Mouse (Mus musculus) cerebellum, postnatal 36 days (tissue): Measurements from ENCODE around the gene Nim1k.

Experiments
- DNase-seq, 2 experiments: peaks; one replicate each; pipeline ENCODE4 v3.0.0; 2021 to 2022; ENCODE audit warnings: mixed read lengths in 2 of 2

Gene Nim1k

DNA sequence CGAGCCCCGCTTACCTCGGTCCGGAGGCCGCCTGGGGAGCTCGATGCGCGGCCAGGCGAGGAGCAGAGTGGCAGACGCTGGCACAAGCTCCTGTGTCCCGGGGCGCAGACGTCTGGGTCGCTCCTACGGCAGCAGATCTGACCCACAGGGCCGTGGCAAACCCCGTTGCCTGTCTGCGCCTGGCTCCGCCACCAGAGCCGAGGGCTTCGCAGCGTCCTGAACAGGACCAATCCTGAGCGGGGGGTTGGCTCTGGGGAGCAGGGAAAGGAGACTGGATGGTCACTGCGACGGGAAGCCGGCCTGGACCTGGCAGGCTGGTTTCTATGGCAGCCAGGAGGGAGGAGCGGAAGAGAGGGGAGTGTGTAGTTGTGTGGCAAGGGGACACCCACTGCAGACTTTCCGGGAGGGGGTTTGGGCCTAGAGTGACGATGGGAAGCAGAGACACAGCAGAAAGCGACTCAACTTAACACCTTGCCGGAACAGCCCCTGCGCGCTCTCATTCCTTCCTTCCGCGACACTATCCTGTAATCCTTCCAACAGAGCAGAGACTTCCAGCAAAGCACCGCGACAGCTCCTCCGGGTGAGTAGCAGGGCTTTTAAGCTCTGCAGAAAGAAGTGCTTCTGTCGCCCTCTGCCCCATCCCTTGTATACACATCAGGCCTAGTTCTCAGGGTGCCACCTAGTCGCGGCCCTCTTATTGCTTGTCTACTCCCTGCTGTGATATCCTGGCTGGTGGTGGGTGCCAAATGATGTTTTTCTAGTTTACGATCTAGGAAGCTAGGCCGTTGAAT, at the start of gene Nim1k:
TSS of gene Nim1k (minus strand) at position 202 of the 791 bp plus-strand sequence.
- peak; percentile 82 to 85 for DNase-seq

DNA sequence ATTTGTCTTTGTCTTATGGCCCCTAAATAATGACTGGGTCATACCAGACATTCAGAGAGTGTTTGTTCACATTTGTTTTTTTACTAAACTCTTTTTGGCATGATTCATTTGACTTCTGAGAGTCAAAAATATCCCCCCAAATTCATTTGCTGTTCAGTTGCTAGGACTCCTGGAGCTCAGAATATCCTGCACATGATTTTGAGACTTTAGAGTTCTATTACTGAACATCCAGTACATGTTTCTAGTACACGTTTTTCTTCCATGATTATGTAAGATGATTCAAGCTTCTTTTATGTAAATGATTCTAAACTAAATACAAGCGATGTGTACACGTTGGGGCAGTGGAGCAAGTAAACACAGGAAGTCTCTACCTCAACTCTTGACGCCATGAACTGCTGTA, 42.0 kb upstream of the Nim1k start:
- no peak for DNase-seq

DNA sequence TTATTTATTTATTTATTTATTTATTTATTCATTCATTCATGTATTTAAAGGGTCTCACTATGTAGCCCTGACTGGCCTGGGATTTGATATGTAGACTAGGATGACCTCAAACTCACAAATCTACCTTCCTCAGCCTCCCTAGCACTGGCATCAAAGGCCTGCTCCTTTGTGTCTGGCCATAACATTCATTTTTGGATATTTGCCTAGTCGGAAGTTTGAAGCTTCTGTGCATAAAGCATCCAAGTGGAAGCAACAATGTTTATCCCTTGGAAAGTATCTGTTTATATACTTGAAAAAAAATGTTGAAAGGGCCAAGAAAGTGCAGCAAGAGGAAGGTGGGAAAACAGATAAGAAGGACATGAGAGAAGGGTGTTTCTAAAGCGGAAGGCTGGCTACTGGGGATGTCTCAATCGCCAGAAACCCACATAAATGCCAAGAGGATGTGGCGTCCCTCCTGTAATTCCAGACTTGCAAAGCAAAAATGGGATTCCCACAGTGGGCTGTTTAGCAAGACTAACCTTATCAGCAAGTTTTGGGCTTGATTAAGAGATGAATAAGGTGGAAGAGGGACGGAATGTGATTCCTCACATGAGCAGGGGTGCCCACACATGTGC, 37.2 kb upstream of the Nim1k start:
- no peak for DNase-seq

DNA sequence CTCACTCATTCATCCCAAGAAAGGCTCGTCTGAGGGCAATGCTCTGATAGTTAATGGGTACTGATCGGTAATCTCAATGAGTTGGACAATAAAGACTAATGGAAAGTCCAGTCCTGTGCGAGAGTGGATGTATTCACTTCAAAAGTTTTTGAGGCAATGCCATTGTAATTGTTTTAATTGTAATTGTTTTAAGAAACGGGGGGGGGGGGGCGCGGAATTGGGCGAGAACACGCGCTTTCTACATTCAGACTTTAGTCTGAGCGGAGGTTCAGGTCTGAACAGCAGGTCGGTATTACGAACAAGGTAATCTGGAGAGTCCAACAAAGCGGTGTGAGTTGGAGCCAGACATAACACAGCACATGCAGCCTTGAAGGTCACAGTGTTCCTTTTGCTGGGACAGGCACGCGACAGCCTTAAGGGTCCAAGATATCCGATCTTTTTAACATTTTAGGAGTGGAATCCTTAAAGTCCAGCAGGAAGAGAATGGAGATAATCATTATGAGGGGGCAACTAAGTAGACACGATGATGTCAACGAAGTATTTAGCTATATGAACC, 36.0 kb upstream of the Nim1k start:
- no peak for DNase-seq

DNA sequence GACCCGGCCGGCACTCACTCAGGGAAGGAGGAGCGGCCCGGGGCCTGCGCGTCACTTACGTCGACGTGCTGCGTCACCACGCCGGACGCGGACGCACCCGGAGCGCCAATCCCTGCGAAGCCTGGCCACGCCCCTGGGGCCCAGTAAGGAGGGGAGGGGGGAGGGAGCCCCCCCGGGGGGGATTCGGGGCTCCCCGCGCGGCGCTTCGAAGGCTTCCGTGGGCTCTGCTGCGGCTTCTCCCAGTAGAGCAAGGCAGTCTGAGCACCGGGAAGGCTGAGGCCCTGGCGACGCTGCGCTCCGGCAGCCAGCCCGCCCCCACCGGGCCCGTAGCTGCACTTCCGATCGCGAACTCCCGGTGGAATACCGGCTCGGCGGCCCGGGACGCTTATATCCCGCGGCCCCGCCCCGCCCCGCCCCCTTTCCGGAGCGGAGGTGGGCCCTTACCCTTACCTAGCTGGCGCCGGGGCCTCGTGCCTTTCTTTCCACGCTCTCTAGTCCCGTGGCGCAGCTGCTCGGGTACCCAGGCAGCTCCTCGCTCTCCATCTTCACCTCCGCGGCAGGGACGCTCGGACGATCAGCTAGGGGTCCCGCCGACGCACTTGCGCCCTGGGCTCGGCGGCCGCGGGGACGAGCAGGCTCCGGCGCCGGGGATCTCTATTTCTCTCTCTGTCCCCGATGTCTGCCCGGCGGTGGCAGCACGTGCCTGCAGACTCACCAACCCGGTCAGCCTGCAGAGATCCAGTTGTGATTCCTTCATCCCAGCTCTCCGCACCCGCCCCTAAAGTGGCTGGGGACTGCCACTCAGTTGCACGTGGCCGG, 35.3 kb upstream of the Nim1k start, which contains the start of gene Zfp131:
TSS of gene Zfp131 (minus strand) at position 129 of the 819 bp plus-strand sequence.
- DNase-seq: peak; percentile 90 to 95

DNA sequence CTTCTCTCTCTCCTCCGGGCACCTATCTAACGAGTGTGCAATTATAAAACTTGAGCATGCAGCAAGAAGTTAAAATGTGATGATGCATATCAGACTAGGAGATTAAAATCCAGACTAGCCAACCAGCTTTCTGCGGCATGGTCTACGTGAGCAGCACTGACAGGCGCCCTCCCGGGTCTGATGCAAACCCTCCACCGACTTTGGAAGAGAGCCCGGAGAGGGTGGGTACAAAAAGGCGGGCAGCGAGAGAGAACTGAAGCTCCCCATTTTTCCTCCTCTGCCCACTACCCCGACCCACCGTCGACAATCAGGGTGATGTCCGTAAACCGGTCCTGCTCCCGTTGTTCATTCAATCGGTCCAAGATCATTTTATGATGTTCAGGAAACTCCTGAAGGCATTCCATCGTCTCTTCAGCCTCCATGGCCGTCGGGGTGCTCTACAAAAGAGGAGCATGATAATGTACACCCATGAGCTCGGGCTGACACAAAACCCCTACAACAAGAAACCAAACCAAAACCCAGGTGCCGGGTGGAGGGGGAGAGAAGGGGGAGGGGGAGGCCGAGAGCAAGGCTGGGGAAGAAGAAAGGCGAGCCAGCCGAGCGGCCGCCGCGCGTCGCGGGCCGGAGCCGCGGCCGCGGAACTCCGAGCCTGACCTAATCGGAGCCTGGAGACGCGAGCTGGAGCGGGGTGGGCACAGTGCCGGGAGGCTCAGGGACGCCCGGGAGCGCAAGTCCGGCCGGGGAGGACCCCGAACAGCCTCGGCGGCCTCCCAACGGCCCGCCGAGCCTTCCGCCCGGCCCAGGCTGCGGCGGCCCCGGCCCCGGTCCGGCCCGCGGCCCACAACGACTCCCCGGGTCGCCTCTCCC, 34.4 kb upstream of the Nim1k start:
- peak; percentile 69 to 73 for DNase-seq

DNA sequence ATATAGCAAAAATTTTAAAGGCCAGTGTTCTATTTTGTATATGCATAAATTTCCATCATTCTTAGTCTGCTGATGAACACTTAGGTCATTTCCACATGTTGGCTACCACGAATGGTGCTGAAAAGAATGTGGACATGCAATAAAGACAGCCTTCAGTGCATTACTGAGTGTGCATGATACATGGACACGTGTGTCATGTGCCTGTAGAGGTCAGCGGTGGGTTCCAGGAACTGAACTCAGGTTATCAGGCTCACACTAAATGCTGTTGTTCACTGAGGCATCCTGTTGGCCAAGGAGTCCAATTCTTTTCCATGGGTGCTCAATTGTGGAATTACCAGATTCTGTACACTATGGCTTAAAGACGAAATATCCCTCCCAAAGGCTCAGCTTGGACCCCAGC, 27.9 kb upstream of the Nim1k start:
- DNase-seq: no peak

DNA sequence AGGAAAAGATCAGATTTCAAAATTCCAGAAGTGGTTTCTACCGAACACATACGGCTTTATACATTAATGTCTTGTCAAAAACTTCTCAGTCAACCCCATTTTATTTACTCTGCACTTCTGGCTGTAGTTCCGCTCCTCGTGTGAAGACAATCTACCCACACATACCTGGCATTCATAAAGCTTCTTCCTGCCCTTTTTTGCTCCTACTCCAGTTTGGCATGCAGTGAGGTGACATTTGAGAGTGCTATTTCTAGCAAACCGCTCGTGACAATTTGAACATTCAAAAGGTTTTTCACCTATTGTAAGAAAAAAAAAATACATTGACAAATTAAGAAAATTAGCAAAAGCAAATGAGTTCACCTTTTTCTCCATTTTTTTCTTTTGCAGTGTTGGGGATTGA, 12.9 kb upstream of the Nim1k start:
- DNase-seq: no peak

DNA sequence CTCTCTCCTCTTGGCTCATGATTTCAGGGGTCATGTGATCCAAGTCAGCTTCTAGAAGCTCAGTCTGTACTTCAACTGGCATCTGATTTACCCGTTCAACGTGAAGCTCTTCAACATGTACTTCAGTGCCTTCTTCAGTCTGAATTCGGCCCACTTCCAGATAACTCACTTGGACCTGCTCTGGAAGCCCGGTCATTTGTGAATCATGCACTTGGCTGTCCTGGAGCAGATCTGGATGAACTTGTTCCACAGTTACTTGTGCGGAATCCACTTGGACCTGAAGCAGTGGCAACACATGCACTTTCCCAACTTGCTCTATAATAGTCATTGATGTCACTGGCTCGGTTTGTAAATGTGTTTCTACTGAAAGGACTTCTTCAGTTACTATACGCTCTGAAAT, 10.8 kb upstream of the Nim1k start:
- DNase-seq: no peak

DNA sequence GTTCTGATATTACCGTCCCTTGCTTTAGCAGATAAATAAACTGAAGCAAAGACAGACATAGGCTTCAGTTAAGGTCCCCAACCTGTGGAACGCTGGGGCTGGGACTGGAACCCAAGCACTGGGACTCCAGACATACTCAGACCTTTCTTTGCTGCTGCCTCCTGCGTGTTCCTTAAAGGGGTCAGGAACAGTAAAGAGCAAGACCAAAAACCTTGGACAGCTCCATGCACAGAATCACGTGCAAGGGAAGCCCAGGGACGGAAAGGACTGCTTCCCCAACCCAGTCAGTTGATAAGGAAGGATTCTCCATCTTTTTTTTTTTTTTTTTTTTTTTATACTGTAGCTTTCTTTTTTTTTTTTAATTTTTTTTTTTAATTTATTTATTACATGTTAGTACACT, 1.1 kb upstream of the Nim1k start:
- DNase-seq: no peak

DNA sequence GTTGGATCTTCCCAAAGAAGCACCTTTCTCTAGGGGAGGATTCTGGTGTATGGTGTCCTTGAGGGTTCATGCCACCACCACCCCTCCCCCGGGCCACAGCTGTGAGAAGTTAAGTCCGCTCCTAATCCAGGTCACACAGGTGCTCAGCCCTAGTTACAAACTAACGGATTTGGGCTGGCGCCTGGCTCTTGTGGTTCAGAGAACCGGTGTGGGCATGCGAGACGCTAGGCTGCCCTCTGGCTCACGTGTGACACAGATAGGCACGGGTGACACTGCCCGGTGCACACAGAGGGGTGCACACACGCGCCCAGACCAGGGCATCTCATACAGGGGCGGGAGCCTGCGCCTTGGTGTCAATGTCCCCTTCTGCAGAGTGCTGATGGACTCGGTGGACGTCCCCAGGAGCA, 538 bp downstream of the Nim1k start:
- peak in 1 of 2 experiments; percentile 53 for DNase-seq

DNA sequence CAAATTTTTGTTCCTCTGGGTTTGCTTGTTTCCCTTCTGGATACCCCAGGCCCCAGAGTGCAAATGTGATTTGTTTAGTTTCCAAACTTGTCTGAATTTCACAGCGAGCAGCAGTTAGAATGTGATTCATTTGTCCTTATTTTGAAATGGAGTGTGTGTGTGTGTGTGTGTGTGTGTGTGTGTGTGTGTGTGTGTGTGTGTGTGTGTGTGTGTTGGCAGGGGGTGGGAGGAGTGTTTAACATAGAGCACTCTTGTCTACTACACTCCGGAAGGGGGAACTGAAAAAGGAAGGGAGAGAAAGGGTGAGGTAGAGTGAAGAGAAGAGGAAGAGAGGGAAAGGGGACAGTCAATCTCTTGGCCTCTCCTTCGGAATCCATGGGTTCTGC, 1.1 kb downstream of the Nim1k start:
- no peak for DNase-seq

DNA sequence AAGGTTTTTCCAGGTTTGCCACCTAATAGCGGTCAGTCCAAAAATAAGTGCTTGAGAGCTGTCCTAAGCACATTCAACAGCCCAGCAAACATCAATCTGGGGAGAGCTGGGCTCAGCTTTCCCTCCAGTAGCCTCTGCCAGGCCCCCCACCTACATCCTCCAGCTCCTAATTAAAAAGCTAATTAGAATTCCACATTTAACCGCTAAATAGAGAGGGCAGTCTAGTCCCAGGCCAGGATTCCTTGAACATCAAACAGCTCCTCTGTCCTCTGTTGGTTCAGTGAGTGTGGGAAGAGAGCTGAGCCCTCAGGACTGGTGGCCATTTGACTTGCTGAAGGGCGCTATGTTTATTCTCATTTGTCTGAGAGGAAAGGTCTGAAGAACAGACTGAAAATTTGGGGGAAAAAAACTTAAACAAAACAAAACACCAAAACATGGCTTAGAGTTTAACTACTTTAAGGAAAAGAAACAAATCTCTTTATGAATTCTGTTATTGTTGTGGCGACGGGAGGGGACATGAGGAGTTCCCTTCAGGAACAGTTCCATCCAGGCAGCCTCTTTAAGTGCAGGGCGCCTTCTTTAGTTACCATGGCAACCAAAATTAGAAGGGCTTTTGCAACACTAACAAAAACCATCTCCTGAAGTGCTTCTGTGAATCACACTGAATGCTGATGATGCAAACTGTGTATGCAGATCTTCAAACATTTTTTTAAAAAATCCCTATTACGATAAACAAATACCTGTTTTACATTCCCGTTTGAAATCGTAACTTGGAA, 1.6 kb downstream of the Nim1k start:
- no peak for DNase-seq

DNA sequence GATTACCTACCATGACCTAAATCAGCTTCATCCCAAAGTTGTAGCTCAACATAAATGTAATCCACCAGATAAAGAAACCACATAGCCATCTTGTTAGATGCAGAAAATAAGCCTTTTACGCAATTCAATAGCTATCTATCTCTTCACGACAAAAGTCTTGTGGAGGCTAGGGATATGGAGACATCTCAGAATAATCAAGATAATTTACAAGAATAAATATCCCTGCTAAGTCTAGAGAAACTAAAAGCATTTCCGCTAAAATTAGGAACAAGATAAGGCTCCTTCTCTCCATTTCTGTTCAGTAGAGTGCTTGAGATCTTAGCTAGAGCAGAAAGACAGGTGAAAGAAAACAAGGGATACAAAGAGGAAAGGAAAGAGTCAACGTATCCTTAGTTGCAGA, 8.8 kb downstream of the Nim1k start:
- DNase-seq: no peak

DNA sequence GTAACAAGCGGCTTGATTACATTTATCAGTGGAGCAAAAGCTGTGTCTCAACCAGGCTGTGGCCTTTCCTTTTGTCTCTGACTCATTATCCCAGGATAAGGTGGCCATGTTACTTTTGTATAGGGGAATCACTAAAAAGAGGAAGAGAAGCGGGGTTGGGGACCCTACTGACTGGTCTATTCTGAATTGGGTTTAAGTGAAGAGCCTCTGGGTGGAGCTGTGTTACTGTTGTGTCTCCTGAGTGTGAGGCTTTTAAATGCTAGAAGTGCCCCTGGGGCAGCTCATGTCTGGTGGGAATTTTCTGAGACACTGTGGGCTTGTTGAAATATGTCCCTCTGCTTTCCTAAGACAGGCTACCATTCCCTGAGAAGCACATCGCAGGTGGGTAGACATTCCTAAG, 12.2 kb downstream of the Nim1k start:
- no peak for DNase-seq

DNA sequence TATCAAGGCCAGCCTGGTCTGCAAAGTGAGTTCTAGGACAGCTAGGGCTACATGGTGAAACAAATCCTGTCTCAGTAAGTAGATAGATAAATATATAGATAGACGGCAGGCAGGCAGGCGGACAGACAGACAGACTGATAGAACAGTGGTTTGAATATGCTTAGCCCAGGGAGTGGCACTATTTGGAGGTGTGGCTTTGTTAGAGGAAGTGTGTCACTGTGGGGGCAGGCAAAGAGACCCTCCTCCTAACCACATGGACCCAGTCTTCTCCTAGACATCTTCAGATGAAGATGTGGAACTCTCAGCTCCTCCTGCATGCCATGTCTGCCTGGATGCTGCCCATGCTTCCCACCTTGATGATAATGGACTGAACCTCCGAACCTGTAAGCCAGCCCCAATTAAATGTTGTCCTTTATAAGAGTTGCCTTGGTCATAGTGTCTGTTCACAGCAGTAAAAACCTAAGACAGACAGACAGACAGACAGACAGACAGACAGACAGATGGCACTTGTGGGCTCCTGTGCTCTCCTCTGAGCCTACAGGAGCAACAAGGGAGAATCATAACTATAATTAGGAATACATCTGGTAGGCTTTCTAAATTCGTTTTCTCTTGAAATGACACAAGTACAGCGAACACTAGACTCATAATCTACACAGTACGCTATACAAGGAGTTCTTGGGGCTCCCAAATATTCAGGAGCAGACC, 12.8 kb downstream of the Nim1k start:
- no peak for DNase-seq

DNA sequence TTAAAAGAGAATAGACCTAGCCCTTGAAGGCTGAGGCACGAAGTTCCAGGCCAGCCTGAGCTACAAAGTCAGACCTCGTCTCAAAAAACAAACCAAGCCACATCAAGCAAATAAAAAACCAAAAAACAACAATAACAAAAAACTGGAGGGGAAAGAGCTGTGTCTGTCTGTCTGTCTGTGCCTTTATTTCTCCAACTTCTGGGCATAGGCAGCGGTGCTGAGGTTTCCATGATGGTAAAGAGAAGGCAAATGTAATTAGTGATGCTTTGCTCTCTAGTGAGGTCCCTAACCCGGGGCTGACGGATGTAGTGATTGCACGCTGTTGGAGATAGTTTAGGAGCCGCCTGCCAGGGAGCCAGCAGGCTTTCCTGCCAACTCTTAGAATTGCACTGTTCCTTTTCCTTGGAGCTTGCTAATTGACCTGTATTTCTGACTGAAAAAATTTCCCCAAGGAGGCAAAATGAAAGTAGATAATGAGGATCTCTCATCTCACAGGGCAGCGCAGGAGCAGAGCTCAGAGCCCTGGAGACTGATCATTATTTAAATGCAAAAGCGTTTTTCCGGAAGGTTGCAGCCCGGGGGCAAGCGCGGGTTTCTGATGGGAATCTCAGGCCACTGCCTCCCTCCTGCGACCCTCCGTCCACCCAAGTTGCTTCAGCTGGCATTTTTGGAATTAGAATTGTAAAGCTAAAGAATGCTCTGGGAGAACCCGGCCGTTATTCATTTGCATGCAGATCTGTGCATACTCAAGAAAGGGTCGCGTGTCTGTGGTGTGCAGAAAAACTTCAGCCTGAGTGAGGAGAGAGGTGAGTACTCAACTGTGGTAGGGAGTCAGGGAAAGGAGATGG, 14.1 kb downstream of the Nim1k start:
- no peak for DNase-seq

DNA sequence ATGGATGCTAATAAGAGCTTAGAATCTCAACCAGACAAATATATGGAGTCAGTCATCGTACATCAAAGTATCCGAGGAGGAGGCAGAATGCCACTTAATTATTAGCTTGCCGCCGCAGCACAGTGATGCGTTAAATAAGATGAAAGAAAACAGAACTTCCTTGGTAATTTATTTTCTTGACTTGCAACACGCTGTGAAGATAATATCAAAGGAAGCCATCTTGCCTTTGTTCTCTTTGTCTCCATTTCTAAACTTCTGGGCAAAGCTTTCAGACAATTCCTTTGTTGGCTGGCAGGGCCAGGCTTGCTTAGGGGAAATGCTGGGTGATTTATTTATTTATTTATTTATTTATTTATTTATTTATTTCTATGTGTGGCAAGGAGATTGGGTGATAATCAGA, 24.2 kb downstream of the Nim1k start:
- no peak for DNase-seq

DNA sequence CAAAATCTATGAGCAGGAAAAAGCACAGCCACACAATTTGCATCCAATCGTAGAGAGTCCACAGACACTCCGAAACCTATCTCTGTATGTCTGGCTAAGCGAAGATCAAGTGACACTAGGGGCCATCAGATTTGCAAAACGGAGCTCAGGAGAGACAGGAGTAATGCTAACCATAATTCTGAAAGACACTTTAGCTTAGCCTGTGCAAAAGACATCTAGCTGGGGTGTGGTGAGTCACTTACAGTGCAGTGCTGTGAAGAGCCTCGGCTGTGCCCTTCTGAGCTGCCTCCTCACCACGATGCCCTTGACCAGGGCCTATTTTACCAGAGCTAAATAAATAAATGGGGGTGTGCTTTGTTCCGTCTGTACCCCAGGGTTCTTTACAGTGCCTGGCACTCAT, 26.3 kb downstream of the Nim1k start:
- DNase-seq: no peak
